In genomic region chr6:134521411-134521810, GRCm38 (mm10) we compare ENCODE assay signal across 18 mouse cellular contexts. TPM values are rescaled to one million over a fixed set of nuclear protein-coding genes. Genes with fewer than 3 reads are reported as not detected.
DNase-seq lines count a peak whose midpoint lies in the region; ATAC-seq and TF ChIP-seq lines count a peak whose summit lies in the region.
"Had no signal": no experiment of that assay in that cellular context is flagged by ENCODE, and none has a peak within 500 bp of the region (broad histone marks: within the 10 kb centered on the region; RNA-seq: fewer than 3 reads in every experiment).

No protein-coding gene starts in this region.

- H3K4me1 ChIP-seq in kidney, embryonic 16.5 days (ENCODE audit: insufficient read depth, low read length), result peaks cover 39% of the 10 kb centered on the region
- H3K4me1 ChIP-seq in neural tube, embryonic 13.5 days (replicated peaks), result peaks cover 25% of the 10 kb centered on the region
- H3K4me1 ChIP-seq in stomach, postnatal 0 days (replicated peaks; ENCODE audit: control insufficient read depth, insufficient read depth), result peaks cover 5% of the 10 kb centered on the region; the same call in 1 of the 2 replicates

- WGBS in kidney, embryonic 16.5 days, result 47% methylated on average over 10 of the region's 10 CpGs
- 65% methylated on average over 10 of the region's 10 CpGs for WGBS in neural tube, embryonic 13.5 days
- 54% methylated on average over 10 of the region's 10 CpGs for WGBS in stomach, postnatal 0 days

- ATAC-seq in kidney, embryonic 16.5 days (ENCODE audit: low FRiP score, low TSS enrichment), result no peak
- peak; percentile 67; the same call in 1 of the 2 replicates for ATAC-seq in neural tube, embryonic 13.5 days (ENCODE audit: low read depth)
- no peak for ATAC-seq in stomach, postnatal 0 days (ENCODE audit: low FRiP score, low TSS enrichment)

- no peak for TF ChIP-seq EP300 in stomach, postnatal 0 days (optimal IDR thresholded peaks at IDR 0.05)

- 0 out of 2 replicates have a peak overlapping the region, but pooled peaks have one; percentile 7 for H3K4me2 ChIP-seq in kidney, embryonic 16.5 days (replicated peaks; ENCODE audit: low read depth, low read length)
- no peak overlapping the region for H3K4me2 ChIP-seq in neural tube, embryonic 13.5 days
- no peak overlapping the region for H3K4me2 ChIP-seq in stomach, postnatal 0 days (replicated peaks; ENCODE audit: low read depth)
- H3K4me2 ChIP-seq: heart, embryonic 12.5 days; liver, embryonic 11.5 days; lung, embryonic 14.5 days had no signal

- DNase-seq in frontal cortex, adult 2 months (ENCODE audit: extremely low spot score in 1 of 2, low spot score in 1 of 2), result peak; percentile 18 to 46
- DNase-seq in frontal cortex, postnatal 14 days (ENCODE audit: low spot score in 2 of 2), result no peak
- DNase-seq in kidney, postnatal 14 days, result no peak
- no peak for DNase-seq in neural tube, embryonic 10.5 days (ENCODE audit: extremely low spot score, low spot score)
- no peak for DNase-seq in stomach, postnatal 0 days (ENCODE audit: low spot score)
- no peak for DNase-seq in urinary bladder, postnatal 36 days (ENCODE audit: low spot score in 2 of 2)
- DNase-seq: adrenal gland, adult 8-10 months; cerebellum, postnatal 10 days; embryo, embryonic 11 days; heart, postnatal 14 days; kidney, adult 18-20 months; lung, embryonic 14.5 days; lung, postnatal 36 days; thymus, postnatal 36 days had no signal

- H3K4me3 ChIP-seq in kidney, embryonic 16.5 days (ENCODE audit: low read length), result no peak overlapping the region
- H3K4me3 ChIP-seq in neural tube, embryonic 13.5 days, result no peak overlapping the region
- no peak overlapping the region for H3K4me3 ChIP-seq in stomach, postnatal 0 days (ENCODE audit: low read depth, low read length)
- H3K4me3 ChIP-seq: heart, embryonic 12.5 days had no signal

- no peaks in the 10 kb centered on the region for H3K27me3 ChIP-seq in kidney, embryonic 16.5 days (ENCODE audit: insufficient read depth, low read length)
- no peaks in the 10 kb centered on the region for H3K27me3 ChIP-seq in neural tube, embryonic 13.5 days
- no peaks in the 10 kb centered on the region for H3K27me3 ChIP-seq in stomach, postnatal 0 days (ENCODE audit: control insufficient read depth, insufficient read depth, low read length)
- H3K27me3 ChIP-seq: heart, embryonic 12.5 days had no signal

- TF ChIP-seq CTCF in stomach, postnatal 0 days (IDR thresholded peaks at IDR 0.05; ENCODE audit: low read depth), result no peak

- H3K9ac ChIP-seq in kidney, embryonic 16.5 days (replicated peaks; ENCODE audit: low read length), result no peak overlapping the region
- H3K9ac ChIP-seq in neural tube, embryonic 13.5 days, result no peak overlapping the region; the same call in 1 of the 2 replicates
- no peak overlapping the region for H3K9ac ChIP-seq in stomach, postnatal 0 days (ENCODE audit: low read length)
- H3K9ac ChIP-seq: heart, embryonic 12.5 days; lung, embryonic 14.5 days had no signal

- H3K9me3 ChIP-seq in kidney, embryonic 16.5 days (ENCODE audit: low read length), result no peaks in the 10 kb centered on the region
- H3K9me3 ChIP-seq in neural tube, embryonic 13.5 days, result no peaks in the 10 kb centered on the region
- no peaks in the 10 kb centered on the region for H3K9me3 ChIP-seq in stomach, postnatal 0 days (ENCODE audit: control insufficient read depth, low read length)
- H3K9me3 ChIP-seq: heart, embryonic 12.5 days had no signal

- peak overlapping the region; percentile 57 for H3K27ac ChIP-seq in kidney, embryonic 16.5 days (ENCODE audit: low read length)
- H3K27ac ChIP-seq in neural tube, embryonic 13.5 days (replicated peaks), result peak overlapping the region; percentile 43; the same call in 1 of the 2 replicates
- 0 out of 2 replicates have a peak overlapping the region, but pooled peaks have one; percentile 1 for H3K27ac ChIP-seq in stomach, postnatal 0 days (replicated peaks)

- H3K36me3 ChIP-seq in kidney, embryonic 16.5 days (ENCODE audit: insufficient read depth, low read length), result no peaks in the 10 kb centered on the region
- peaks cover 6% of the 10 kb centered on the region for H3K36me3 ChIP-seq in neural tube, embryonic 13.5 days
- peaks cover 2% of the 10 kb centered on the region; the same call in 1 of the 2 replicates for H3K36me3 ChIP-seq in stomach, postnatal 0 days (ENCODE audit: control insufficient read depth, insufficient read depth, low read length)

RNA-seq across cellular contexts. Expression of gene Lrp6, which starts 45.4 kb away (rescaled TPM):
- 26.7 and 26.8 TPM in 2 replicates for polyA plus RNA-seq in frontal cortex, adult 2 months (2012; rRNA removed)
- polyA plus RNA-seq in kidney, embryonic 16.5 days (2015; fragmentation: Nextera tagmentation; extraction: Ambion mirVana), result 34.6 and 37.4 TPM in 2 replicates
- polyA plus RNA-seq in neural tube, embryonic 13.5 days (2015; fragmentation: Nextera tagmentation; extraction: Ambion mirVana), result 20.8 and 24.5 TPM in 2 replicates
- 12.1 and 12.7 TPM in 2 replicates for polyA plus RNA-seq in stomach, postnatal 0 days (2015; fragmentation: Nextera tagmentation; extraction: Ambion mirVana)

Comparison
In these comparisons a context has a peak if more than half of its experiments do, and no peak if none do; other contexts are left out.
1. DNase-seq: peak in frontal cortex, adult 2 months (2 of 2); none in frontal cortex, postnatal 14 days (0 of 2), kidney, postnatal 14 days (single experiment), neural tube, embryonic 10.5 days (single experiment), stomach, postnatal 0 days (single experiment) and urinary bladder, postnatal 36 days (0 of 2).
2. H3K27ac ChIP-seq: peak in every context shown above with its lines; median percentile 57 in kidney, embryonic 16.5 days; 43 in neural tube, embryonic 13.5 days; 1 in stomach, postnatal 0 days.